Mouse (Mus musculus) lung, postnatal 0 days (tissue): Measurements from ENCODE around the gene Ap2s1. TPM values are rescaled to one million over a fixed set of nuclear protein-coding genes. Genes with fewer than 3 reads are reported as not detected.
"Not testable (repeated sequence)": the region's sequence is repeated elsewhere in the genome, so short reads cannot be mapped to it uniquely, and the experiment has no call there.

Source experiments
- ATAC-seq: fragments of 200-750 bp; cut with Nextera tagmentation; 2 replicates; pipeline ENCODE4 v1.8.0; 2017; ENCODE audit warnings: moderate library complexity
- DNase-seq: peaks from one replicate; pipeline ENCODE4 v3.0.0-alpha.2; 2016; ENCODE audit warnings: low spot score
- H3K27ac ChIP-seq: fragments of 300-500 bp; sonication (generic); 2 replicates; pipeline ENCODE4 v1.5.1; 2014; ENCODE audit warnings: antibody characterized with exemption, mild to moderate bottlenecking, low read length, mixed read lengths
- H3K27me3 ChIP-seq: fragments of 300-500 bp; sonication (generic); replicated peaks from 2 replicates; pipeline ENCODE4 v1.6.1; 2014; ENCODE audit warnings: low read length, mixed read lengths; ENCODE audit not compliant: insufficient read depth
- H3K36me3 ChIP-seq: fragments of 300-500 bp; sonication (generic); 2 replicates; pipeline ENCODE4 v1.6.1; 2014; ENCODE audit warnings: low read length, mixed read lengths; ENCODE audit not compliant: insufficient read depth
- H3K4me1 ChIP-seq: fragments of 300-500 bp; sonication (generic); 2 replicates; pipeline ENCODE4 v1.6.1; 2014; ENCODE audit warnings: antibody characterized with exemption, low read depth, low read length, mixed read lengths; ENCODE audit not compliant: insufficient read depth
- H3K4me2 ChIP-seq: fragments of 300-500 bp; sonication (generic); replicated peaks from 2 replicates; pipeline ENCODE4 v1.6.1; 2014; ENCODE audit warnings: low read depth, mild to moderate bottlenecking, low read length, moderate library complexity, mixed read lengths
- H3K4me3 ChIP-seq: fragments of 300-500 bp; sonication (generic); 2 replicates; pipeline ENCODE4 v1.5.1; 2014; ENCODE audit warnings: low read depth, low read length
- H3K9ac ChIP-seq: fragments of 300-500 bp; sonication (generic); replicated peaks from 2 replicates; pipeline ENCODE4 v1.6.1; 2014; ENCODE audit warnings: low read depth, mild to moderate bottlenecking
- H3K9me3 ChIP-seq: fragments of 300-500 bp; sonication (generic); 2 replicates; pipeline ENCODE4 v1.6.1; 2016; ENCODE audit warnings: low read length, mixed read lengths
- CTCF ChIP-seq: IDR thresholded peaks from 2 replicates; pipeline ENCODE4 v1.5.1; 2016; ENCODE audit warnings: antibody characterized with exemption, mild to moderate bottlenecking
- EP300 ChIP-seq: IDR thresholded peaks from 2 replicates; pipeline ENCODE4 v1.6.1; 2016; ENCODE audit warnings: antibody characterized with exemption, mild to moderate bottlenecking, control low read depth
- WGBS: fragments of 180-500 bp; shearing (Covaris S2); extraction: QIAGEN DNeasy Blood & Tissue Kit; methylation state at CpG from one replicate; pipeline ENCODE4 v1.1.7; 2014; 5-methylcytosine and 5-hydroxymethylcytosine counted together
- polyA plus RNA-seq: library from polyadenylated mRNA; unstranded; fragments of >200 nt; fragmentation: Nextera tagmentation; extraction: Ambion mirVana; gene quantifications from 2 replicates; pipeline ENCODE4 v1.2.1, GENCODE M21; 2015

Ap2s1 gene
- polyA plus RNA-seq, 1 experiment from 2014 or later: 261 TPM

- ATAC-seq: no peak
- Histone ChIP-seq H3K4me3 (no peak overlapping the region), H3K36me3 (no peaks in the 10 kb centered on the region), H3K27ac (no peak overlapping the region), H3K9me3 (no peaks in the 10 kb centered on the region), H3K4me2 (no peak overlapping the region), H3K4me1 (no peaks in the 10 kb centered on the region; the same call in 1 of the 2 replicates), H3K9ac (no peak overlapping the region), H3K27me3 (no peaks in the 10 kb centered on the region)
- TF ChIP-seq CTCF (no peak), EP300 (no peak)
- 25% methylated on average over 9 of the region's 9 CpGs for WGBS
- DNase-seq: no peak
Observed at GRCm38 (mm10) chr7:16708244-16708643, 30.0 kb upstream of the Ap2s1 start.

- Histone ChIP-seq H3K9ac (no peak overlapping the region), H3K4me2 (no peak overlapping the region), H3K27me3 (no peaks in the 10 kb centered on the region), H3K9me3 (no peaks in the 10 kb centered on the region), H3K27ac (no peak overlapping the region), H3K36me3 (no peaks in the 10 kb centered on the region), H3K4me1 (no peaks in the 10 kb centered on the region; the same call in 1 of the 2 replicates), H3K4me3 (no peak overlapping the region)
- no peak for DNase-seq
- 69% methylated on average over 5 of the region's 5 CpGs for WGBS
- TF ChIP-seq EP300: no peak
- TF ChIP-seq CTCF: peak; percentile 53
- no peak for ATAC-seq
Observed at GRCm38 (mm10) chr7:16710604-16711003, 27.6 kb upstream of the Ap2s1 start.

GRCm38 (mm10) chr7:16712633-16713415 lies 25.4 kb upstream of the Ap2s1 start:
- no peaks in the 10 kb centered on the region for H3K27me3 ChIP-seq
- H3K9ac ChIP-seq: no peak overlapping the region
- H3K9me3 ChIP-seq: no peaks in the 10 kb centered on the region
- TF ChIP-seq CTCF (peak; percentile 32), EP300 (no peak)
- no peak overlapping the region for H3K4me2 ChIP-seq
- no peak overlapping the region for H3K27ac ChIP-seq
- H3K36me3 ChIP-seq: no peaks in the 10 kb centered on the region
- H3K4me1 ChIP-seq: no peaks in the 10 kb centered on the region
- no peak overlapping the region for H3K4me3 ChIP-seq
- DNase-seq: no peak
- WGBS: 67% methylated on average over 13 of the region's 13 CpGs
- ATAC-seq: no peak

- H3K36me3 ChIP-seq, H3K27me3 ChIP-seq, H3K9ac ChIP-seq, H3K4me1 ChIP-seq, ATAC-seq, DNase-seq, H3K9me3 ChIP-seq, H3K4me2 ChIP-seq, H3K4me3 ChIP-seq, H3K27ac ChIP-seq: not testable (repeated sequence)
- 15% methylated on average over 7 of the region's 8 CpGs for WGBS
Observed at GRCm38 (mm10) chr7:16716456-16717152, 21.6 kb upstream of the Ap2s1 start.

GRCm38 (mm10) chr7:16721629-16722028 lies 16.6 kb upstream of the Ap2s1 start, which contains the start of gene Ceacam9:
TSS of gene Ceacam9 (plus strand) at chr7:16721929.
- Histone ChIP-seq H3K27ac (no peak within 1 kb of the TSS), H3K36me3 (no peaks in the 10 kb centered on the region), H3K27me3 (no peaks in the 10 kb centered on the region), H3K9me3 (no peaks in the 10 kb centered on the region), H3K4me3 (no peak within 1 kb of the TSS), H3K4me1 (no peaks in the 10 kb centered on the region), H3K4me2 (no peak within 1 kb of the TSS), H3K9ac (no peak within 1 kb of the TSS)
- TF ChIP-seq EP300 (no peak), CTCF (no peak)
- WGBS: 90% methylated on average over 2 of the region's 2 CpGs
- DNase-seq: no peak
- no peak for ATAC-seq

- not testable (repeated sequence) for H3K27me3 ChIP-seq, H3K4me3 ChIP-seq, H3K4me2 ChIP-seq, ATAC-seq, H3K9me3 ChIP-seq, H3K36me3 ChIP-seq, H3K27ac ChIP-seq, H3K9ac ChIP-seq, H3K4me1 ChIP-seq, DNase-seq
- 40% methylated on average over 1 of the region's 3 CpGs for WGBS
Observed at GRCm38 (mm10) chr7:16722490-16722889, 15.7 kb upstream of the Ap2s1 start.
